Mouse (Mus musculus) testis, adult 2 months (tissue): Measurements from ENCODE around the gene Msrb3.

Experiments used
- CTCF ChIP-seq: fragments of 200-500 bp; IDR thresholded peaks from 2 replicates; pipeline ENCODE4 v1.5.1; 2012; ENCODE audit warnings: low read depth, mild to moderate bottlenecking, inconsistent platforms, low read length, moderate library complexity; ENCODE audit not compliant: control insufficient read depth, insufficient read depth, insufficient replicate concordance
- POLR2A ChIP-seq: fragments of 200-500 bp; IDR thresholded peaks from 2 replicates; pipeline ENCODE4 v1.6.1; 2012; ENCODE audit warnings: low read depth, mild to moderate bottlenecking, inconsistent platforms, low read length, moderate library complexity; ENCODE audit not compliant: control insufficient read depth

- TF ChIP-seq CTCF = no peak
- no peak for TF ChIP-seq POLR2A
Observed at GRCm38 (mm10) chr10:120792191-120792765, 106.6 kb downstream of the Msrb3 start.
